Mouse (Mus musculus) embryo, embryonic 11 days (tissue): ENCODE measurements around the gene Traf4.
"Not testable (repeated sequence)": the region's sequence is repeated elsewhere in the genome, so short reads cannot be mapped to it uniquely, and the experiment has no call there.

Experiments used
- DNase-seq: peaks from one replicate; pipeline ENCODE4 v3.0.0-alpha.2; 2015

The Traf4 gene

GRCm38 (mm10) chr11:78135314-78135713 is 30.1 kb downstream of the Traf4 start:
- DNase-seq, result not testable (repeated sequence)

GRCm38 (mm10) chr11:78134344-78134743 is 31.0 kb downstream of the Traf4 start:
- DNase-seq, result no peak

- DNase-seq, result no peak
Measured at GRCm38 (mm10) chr11:78133915-78134314, 31.5 kb downstream of the Traf4 start.

- no peak for DNase-seq
Measured at GRCm38 (mm10) chr11:78129458-78129857, 35.9 kb downstream of the Traf4 start.

GRCm38 (mm10) chr11:78126739-78127138 is 38.6 kb downstream of the Traf4 start:
- DNase-seq, result no peak

GRCm38 (mm10) chr11:78125691-78126090 is 39.7 kb downstream of the Traf4 start:
- no peak for DNase-seq

GRCm38 (mm10) chr11:78123782-78124181 is 41.6 kb downstream of the Traf4 start:
- no peak for DNase-seq

GRCm38 (mm10) chr11:78122815-78123214 is 42.6 kb downstream of the Traf4 start:
- DNase-seq, result no peak

- no peak for DNase-seq
Measured at GRCm38 (mm10) chr11:78121176-78121575, 44.2 kb downstream of the Traf4 start.

- no peak for DNase-seq
Measured at GRCm38 (mm10) chr11:78119898-78120297, 45.5 kb downstream of the Traf4 start.

- DNase-seq, result no peak
Measured at GRCm38 (mm10) chr11:78118467-78118866, 46.9 kb downstream of the Traf4 start.

- DNase-seq, result peak; percentile 14
Measured at GRCm38 (mm10) chr11:78116146-78116410, 49.3 kb downstream of the Traf4 start.

GRCm38 (mm10) chr11:78115367-78116145 is 49.8 kb downstream of the Traf4 start:
- DNase-seq, result peak; percentile 98

GRCm38 (mm10) chr11:78114676-78115366 is 50.6 kb downstream of the Traf4 start:
- DNase-seq, result peak; percentile 17

GRCm38 (mm10) chr11:78113616-78114015 is 51.8 kb downstream of the Traf4 start:
- DNase-seq, result no peak
